Mouse (Mus musculus): ENCODE measurements around the gene Lin7b.

DNA sequence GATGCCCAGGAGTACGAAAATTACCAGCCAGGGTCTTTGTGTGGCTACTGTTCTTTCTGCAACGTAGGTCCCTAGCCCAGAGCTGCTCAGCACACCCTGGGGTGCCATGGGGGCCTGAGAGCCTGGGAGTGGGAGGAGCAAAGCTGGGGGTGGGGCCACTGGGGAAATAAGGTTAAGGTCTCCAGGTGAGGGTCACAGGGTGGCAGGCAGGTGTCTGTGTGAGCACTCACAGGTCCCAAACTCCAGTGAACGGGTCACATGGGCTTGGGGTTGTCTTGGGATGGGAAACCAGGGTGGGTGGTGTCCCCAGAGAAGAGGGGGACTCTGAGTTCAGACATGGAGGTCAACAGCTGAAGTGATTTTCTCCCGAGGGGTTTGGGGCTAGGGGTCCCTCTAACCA, 32.9 kb downstream of the Lin7b start:
- TF ChIP-seq EP300 (IDR thresholded peaks at IDR 0.05) (no peak), CTCF (IDR thresholded peaks at IDR 0.05) (no peak)

All from lung, postnatal 0 days (tissue).